Mouse (Mus musculus): ENCODE data around the gene Cd83.

Cd83 gene

DNA sequence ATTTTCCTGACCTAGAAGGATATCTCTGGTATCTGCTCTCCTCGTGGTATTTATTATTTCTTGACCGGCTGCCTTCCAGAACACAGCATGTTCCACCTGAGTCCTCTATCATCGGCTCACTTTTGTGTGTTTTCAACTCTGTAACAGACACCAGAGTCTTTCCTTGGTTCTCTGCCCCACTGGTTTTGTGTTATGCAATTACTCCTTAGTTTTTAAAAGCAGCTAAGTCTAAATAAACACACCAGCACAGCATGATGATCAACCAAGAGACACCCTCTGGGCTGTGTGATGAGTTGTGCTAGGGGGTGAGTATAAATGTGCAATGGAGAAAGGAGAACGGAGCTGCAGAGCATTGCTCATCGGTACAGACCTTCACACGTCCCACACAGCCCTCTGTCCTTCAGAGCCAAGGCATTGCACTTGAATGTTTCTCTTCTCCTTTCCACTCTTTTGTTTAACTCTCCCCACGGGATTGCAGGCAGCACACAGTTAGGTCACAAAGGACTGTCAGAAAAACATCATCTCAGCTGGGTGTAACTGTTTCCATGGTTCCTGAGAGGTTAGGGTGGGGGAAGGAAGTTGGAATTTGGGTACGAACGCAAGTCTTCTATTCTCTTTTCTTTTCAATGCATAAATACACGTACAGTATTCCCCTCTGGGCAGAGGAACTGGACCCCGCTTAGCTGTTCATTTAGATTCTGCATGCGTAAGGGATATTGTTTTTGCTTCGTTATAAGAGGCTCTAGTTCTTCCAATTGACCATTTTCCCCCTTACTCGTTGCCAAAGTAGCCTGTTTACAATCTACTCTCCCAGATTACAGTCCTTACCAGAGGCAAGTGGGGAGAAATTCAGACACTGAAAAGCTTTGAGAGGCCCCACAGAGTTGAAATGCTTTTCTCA, 22.0 kb downstream of the Cd83 start:
- DNase-seq (ENCODE audit: low read depth in 1 of 2, low spot score in 2 of 2), result no peak

DNA sequence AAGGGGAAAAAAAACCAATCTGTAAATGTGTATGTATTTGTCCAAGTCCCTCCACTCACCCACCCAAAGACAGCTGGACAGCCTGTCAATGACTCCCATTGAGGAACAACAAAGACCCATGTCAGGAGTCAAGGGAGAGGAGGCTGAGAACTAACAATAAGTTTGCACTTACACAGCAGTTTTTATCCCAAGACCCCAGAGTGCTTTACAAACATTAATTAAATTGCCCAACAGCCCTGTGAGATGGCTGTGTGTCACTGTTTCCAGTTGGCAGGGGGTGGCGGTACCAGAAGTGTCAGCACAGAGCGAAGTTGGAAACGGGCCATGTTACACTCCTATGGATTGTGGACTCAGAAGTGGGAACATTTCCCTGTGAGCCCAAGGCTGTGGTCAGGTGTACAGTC, 22.7 kb downstream of the Cd83 start:
- no peak for DNase-seq (ENCODE audit: low read depth in 1 of 2, low spot score in 2 of 2)

DNA sequence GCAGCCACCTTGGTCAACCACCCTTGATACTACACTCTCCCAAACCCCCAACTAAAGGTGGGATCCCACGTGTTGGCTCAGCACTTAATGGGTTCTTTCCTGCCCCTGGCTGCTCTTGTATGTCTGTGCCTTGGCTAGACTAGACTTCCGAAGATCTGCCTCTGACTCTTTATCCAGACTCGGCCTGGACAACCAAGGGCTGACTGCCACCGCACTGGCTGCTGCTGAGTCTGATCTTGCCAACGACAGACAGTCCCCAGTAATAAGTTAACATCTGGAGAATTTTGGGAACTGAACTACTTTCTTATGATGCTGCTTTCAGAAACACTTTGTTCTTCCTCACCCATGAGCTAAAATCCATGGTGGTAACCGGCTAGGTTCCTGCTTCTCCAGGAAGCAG, 26.0 kb downstream of the Cd83 start:
- no peak for DNase-seq (ENCODE audit: low read depth in 1 of 2, low spot score in 2 of 2)

DNA sequence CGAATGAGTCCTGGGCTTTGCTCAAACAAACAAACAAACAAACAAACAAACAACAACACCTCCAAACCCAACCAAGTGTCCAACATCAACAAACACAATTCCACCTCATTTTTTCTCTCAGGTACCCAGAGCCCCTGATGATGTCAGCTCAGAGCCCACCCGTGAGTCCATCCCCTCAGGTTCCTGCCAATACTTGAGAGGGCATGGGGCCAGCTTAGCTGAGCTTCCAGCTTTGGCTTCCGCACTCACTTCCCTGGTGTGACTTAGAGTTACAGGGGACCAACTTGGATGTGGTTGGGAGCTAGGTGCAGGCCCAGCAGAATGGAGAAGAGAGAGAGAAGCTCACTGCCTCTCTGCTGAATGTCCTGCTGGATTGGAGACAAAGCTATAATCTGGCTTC, 27.3 kb downstream of the Cd83 start:
- DNase-seq (ENCODE audit: low read depth in 1 of 2, low spot score in 2 of 2), result no peak

DNA sequence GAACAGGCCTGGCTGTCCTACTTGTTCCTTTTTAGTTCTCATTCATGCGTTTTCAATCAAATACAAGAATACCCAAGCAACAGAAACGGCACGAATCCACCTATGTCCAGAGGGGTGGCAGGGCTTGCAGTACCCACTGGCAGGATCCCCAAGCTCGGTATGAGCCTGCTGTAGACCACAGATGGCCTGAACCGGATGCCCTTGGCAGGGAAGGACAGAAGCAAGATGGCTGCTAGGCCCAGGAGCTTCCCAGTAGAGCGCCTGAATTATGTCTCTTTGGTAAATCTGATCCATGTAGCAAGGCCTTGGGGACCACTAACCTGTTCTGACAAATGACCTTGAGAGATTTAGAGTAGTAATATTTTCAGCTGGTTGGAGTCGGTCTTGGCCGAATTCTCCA, 28.9 kb downstream of the Cd83 start:
- no peak for DNase-seq (ENCODE audit: low read depth in 1 of 2, low spot score in 2 of 2)

DNA sequence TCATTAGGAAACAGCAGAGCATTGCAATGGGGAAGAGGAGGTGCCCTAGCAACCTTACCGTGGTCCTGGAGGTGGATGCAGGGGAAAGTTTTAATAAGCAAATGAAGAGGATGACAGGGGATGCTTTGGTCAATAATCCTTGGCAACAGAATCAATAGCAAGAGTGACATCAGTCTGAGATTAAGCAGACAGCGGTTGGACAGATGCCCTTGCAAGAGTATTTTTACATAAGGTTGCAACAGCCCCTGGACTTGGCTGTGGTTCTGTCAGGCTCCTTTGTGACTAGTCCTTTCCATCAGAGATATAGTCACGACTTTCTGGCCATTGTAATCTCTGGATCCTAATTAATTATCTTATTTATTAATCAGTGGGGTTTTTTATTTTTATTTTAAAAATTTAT, 32.9 kb downstream of the Cd83 start:
- DNase-seq (ENCODE audit: low read depth in 1 of 2, low spot score in 2 of 2), result no peak

DNA sequence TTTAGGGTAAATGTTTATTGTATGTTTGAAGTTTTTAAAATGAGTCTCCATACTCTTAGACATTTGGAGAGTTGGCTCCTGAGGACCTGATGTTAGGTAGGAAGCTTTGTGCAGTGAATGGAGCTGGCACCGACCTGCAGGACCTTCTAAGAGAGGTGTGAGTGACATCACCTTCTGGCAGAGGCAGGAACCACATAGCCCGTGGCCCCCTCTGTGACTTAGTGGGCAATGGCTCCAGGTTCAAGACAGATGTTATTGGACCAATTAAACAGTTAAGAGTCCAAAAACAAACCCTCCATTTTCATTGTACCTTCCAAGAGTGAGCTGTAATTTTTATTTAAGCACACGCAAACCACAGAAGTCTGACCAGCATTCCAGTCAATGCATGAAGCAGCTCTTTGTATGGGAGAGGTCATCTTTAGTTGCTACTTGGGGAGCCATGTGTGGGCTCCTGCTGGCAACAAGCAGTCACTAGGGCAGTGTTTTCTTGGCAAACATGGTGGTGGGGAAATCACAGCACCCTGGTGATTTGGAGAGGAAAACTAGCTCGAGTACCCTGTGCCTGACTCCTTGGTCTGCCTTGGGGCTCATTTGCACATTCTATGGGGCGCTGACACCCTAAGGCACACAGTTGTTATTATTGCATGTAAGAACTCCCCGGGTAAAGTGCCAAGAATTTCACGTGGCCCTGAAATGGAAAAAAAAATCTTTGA, 33.9 kb downstream of the Cd83 start:
- DNase-seq (ENCODE audit: low read depth in 1 of 2, low spot score in 2 of 2), result no peak

DNA sequence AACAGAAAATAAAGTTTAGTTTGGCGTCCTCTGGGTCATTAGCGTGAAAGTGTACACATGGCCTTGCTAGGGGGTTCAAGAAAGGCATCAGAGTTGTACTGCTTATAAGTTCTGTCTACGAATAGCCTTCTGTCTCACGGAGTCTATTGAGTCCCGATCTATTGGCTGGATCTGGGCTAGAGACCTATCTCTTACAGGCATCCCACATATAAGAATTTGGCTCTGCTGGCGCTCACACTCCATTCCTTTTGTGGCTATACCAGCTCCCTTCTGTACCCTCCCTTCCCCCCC, 34.4 kb downstream of the Cd83 start:
- DNase-seq (ENCODE audit: low read depth in 1 of 2, low spot score in 2 of 2), result no peak

DNA sequence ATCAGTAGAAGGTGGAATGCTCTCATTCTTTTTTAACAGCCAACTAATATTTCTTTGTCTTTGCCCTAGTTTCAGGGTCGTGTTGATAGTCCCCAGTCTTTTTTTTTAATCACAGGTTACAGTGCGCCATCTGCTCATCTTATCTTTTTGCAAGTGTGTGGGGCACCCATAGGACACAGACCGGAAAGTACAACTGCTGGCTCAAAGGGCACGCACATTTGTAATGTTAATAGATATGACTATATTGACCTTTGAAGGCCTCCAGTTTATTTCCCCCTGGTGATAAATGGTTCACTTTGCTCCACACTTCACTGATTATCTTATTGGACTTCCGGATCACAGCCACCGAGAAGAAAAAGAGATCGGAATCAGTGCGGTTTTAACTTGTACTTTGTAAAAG, 35.5 kb downstream of the Cd83 start:
- no peak for DNase-seq (ENCODE audit: low read depth in 1 of 2, low spot score in 2 of 2)

DNA sequence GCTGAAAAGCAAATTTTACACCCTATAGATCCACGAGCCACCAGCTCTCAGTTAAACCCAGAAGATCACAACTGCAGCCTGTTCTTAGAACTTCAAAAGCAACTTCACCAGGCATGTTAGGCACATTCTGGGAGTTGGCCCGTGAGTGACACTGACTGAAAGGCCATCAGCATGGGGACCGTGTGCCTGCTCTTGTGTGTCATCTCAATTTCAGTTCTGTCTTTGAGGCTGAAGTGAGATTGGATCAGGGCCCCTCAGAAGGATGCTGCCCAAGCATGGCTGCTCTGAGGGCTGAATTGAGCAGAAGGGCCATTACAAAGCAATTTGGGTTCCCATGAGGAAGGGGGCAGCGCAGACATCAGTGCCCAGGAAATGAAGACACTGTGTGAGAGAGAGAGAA, 37.7 kb downstream of the Cd83 start:
- no peak for DNase-seq (ENCODE audit: low read depth in 1 of 2, low spot score in 2 of 2)

DNA sequence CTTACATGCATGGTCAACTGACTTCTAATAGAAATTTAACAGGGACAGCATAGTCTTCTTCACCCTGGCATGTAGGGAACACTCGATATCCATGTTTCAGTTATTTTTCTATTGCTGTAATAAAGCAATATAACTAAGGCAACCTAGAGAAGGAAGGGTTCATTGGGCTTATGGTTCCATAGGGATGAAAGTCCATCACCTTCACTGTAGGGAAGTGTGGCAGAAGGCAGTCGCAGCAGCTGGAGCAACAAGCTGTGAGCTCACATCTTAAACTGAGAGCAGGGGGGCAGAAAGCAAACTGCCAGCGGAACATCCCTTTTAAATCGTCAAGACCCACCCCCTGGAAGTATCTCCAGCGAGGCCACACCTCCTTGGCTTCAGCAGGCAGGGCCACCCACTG, 44.1 kb downstream of the Cd83 start:
- DNase-seq (ENCODE audit: low read depth in 1 of 2, low spot score in 2 of 2), result no peak

DNA sequence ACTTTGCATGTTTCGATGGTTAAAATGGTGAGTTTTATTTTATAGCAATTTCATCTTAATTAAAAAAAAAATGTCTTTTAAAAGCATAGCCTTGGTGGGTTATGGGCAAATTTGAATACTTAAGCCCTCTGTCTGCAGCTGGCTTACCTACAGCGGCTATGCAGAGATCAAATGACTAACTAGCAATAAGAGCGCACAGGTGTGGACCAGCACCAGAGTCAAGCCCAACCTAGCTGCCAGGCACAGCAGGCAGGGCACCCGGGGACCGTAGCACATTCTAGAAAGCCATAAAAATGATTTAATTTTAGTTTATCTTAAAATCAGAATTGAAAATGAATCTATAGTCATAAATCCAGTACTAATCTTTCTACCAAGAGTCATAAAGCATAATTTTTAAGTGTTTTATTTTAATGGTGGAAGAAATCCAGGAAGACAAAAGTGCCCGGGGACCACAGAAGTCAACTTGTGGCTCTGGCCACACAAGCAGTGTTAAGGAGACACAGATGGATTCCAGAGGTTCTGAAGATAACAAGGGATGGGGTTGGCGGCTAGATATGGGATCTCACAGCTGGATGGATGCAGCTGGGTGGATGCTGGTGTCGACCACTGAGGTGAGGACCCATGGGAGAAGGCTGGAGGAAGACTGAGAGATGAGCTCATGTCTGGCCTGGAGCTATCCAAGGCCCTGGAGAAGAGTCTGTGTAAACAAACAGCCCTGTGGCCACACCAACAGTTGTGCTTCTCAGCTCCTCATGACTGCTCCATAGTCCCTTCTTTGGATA, 46.5 kb downstream of the Cd83 start:
- DNase-seq (ENCODE audit: low read depth in 1 of 2, low spot score in 2 of 2), result no peak

DNA sequence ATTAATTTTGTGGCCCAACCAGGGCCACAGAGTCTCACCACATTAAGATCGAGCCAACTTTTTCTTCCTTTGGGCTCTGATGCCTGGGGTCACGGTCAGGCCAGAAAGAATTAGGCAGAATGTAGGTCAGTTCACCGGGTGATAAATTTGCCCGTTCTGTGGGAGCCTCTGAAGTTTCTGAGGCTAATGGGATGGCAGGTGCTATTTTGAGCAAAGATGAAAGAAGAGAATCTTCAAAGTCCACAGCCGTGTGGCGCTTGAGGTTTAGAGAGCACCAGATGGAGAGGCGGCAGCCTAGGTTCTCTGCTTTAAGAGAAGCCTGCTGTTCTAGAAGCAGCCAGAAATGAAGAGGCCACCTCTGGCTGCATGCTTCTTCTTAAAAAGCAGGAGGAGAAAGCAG, 48.2 kb downstream of the Cd83 start:
- no peak for DNase-seq (ENCODE audit: low read depth in 1 of 2, low spot score in 2 of 2)

DNA sequence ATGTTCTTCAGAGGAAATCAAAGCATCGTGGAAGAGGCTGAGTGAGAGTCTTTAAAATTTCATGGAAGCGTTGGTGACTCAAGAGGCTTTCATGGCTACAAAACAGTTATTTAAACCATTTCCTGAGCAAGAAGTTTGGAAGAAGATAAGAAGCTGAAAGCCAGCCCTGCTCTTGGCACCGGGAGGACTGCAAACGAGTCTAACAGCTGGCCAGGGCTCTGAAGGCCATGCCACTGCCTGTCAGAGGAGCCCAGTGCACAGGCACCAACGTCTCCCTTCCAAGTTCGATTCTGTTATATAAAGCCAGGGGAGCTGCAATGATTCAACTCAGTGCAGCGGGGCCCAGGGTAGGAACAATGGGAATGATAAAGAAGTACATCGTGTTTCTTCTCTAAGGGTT, 51.8 kb downstream of the Cd83 start:
- no peak for DNase-seq (ENCODE audit: low read depth in 1 of 2, low spot score in 2 of 2)

DNA sequence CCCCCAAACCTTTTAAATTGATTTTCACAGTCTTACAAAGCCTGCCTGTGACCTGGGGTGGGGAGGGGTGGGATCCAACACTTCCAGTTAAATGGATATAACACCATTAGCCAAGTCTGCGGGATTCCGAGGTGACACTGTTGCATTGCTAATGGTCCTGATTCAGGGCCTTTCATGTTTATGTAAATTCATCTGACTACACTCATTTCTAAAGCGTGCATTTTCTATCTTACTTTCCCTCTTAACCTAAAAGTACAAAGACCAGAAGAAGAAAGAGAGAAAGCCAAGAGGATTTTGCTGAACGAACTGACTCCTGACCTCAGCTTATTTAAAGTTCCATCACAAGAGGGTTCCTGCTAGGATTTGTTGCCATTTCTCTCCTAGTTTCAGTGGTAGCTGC, 53.2 kb downstream of the Cd83 start:
- no peak for DNase-seq (ENCODE audit: low read depth in 1 of 2, low spot score in 2 of 2)

DNA sequence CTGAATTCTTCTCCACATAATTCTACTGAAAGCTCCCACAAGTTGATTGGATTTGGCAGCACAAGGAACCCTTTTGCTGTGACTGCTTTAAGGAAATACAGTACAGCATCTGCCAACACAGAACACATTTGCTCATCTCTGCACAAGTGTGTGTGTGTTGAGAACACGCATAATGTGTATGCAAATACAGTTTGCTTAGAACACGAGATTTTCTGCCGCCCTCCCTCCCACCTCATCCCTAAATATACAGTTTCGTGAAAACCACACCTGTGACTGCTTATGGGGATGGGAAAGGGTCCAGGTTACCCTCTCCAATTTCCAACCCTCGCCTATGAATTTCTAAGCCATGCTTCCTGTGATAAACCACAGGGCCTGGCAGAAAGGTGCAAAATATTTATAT, 60.6 kb downstream of the Cd83 start:
- no peak for DNase-seq (ENCODE audit: low read depth in 1 of 2, low spot score in 2 of 2)

DNA sequence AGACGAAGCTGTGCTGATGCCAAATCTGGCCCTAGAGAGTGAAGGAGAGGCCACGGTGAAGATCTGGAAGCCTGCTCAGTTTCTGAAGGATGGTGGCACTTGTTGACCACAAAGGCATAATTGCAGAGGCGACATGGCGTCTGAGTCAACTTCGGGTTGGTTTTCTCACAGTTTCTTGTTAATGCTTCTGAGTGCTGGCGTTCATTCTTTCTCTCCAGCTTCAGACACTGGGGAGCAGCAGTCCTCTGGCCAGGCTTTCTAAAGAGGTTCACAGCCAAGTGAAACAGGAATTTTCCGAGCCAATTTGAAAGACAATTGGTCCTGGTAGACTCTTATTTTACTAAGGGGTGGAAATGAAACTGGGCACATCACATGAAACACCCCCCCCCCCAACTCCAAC, 62.6 kb downstream of the Cd83 start:
- no peak for DNase-seq (ENCODE audit: low read depth in 1 of 2, low spot score in 2 of 2)

DNA sequence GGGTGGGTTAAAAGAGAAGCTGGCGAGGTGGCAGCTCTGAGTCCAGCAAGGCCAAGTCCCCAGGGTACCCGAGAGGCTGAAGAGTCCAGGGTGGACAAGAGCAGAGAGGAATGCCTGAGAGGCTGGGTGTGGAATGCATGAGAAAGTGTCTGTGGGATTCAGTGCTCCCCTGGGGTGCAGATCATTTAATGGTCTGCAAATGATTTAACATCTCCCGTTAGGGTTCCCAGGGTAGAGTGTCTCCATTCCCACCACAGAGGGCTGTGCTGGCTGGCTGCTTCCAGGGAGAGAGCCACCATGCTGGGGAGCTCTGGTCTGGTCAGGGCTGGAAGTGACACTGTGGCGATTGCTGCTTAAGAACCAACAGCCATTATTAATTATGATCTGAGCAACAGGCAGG, 65.2 kb downstream of the Cd83 start:
- DNase-seq (ENCODE audit: low read depth in 1 of 2, low spot score in 2 of 2), result no peak

DNA sequence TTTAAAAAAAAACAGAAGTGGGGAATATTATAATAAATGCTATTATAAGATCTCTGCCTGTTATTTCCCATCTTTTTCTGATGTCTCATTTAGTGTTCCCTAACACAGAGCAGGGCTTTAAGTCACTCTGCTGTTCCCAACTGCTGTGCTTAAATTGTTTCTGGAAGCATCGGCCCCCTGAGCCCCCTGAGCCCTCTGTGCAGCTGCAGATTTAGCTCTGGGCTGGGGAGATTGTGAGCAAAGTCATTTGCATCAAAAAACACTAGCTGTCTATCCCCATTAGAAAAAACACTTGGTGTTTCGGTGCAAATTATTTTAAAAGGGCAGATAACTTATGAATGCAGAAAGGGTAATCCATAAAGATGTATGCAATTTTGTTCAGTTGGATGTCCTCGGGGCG, 66.5 kb downstream of the Cd83 start:
- no peak for DNase-seq (ENCODE audit: low read depth in 1 of 2, low spot score in 2 of 2)
